In the genomic region with DNA sequence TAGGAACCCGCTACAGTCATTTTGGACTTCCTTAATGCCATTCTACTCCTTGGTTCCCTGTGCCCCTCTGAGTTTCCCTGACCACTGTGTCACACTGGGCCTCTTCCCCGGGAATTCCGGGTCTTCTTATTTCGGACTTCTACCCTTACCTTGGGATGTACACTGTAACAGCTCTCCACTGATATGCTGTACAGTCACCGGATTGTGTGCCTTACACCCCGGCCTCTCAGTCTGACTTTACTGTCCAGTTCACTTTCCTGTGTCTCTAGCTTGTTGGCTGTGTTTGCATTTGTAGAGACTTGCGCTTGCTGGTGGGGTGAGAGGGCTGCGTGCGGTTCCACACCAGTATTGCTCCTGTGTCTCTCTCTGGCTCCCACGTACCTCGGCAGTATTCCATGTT, we compare ENCODE assay signal across 8 mouse cellular contexts. TPM values are rescaled to one million over a fixed set of nuclear protein-coding genes. Genes with fewer than 3 reads are reported as not detected.
DNase-seq lines count a peak whose midpoint lies in the region; ATAC-seq and TF ChIP-seq lines count a peak whose summit lies in the region.

No protein-coding gene starts in this region.

- H3K79me2 ChIP-seq in macrophage (ENCODE audit: inconsistent target), result peaks cover 18% of the 10 kb centered on the region; the same call in 1 of the 2 replicates

- DNase-seq in heart, postnatal 14 days, result no peak
- DNase-seq in G1E (ENCODE audit: low spot score), result no peak
- DNase-seq in left cerebral cortex, postnatal 14 days (ENCODE audit: low spot score in 2 of 2), result no peak
- no peak for DNase-seq in cerebellum, postnatal 14 days
- no peak for DNase-seq in layer of hippocampus, postnatal 14 days (ENCODE audit: low spot score in 2 of 2)

- peak overlapping the region; percentile 86 for H3K4me2 ChIP-seq in heart, embryonic 16.5 days (ENCODE audit: low read depth, low read length)
- peak overlapping the region; percentile 67 for H3K4me2 ChIP-seq in forebrain, embryonic 15.5 days (replicated peaks)

- ATAC-seq in heart, embryonic 16.5 days (replicated peaks; ENCODE audit: extremely low read depth, insufficient read depth, low FRiP score), result no peak
- no peak for ATAC-seq in G1E (ENCODE audit: extremely low read depth, insufficient number of reproducible peaks, low FRiP score, poor library complexity, severe bottlenecking)
- peak; percentile 14; the same call in 1 of the 2 replicates for ATAC-seq in forebrain, embryonic 15.5 days (replicated peaks)

- H3K36me3 ChIP-seq in heart, embryonic 16.5 days (ENCODE audit: control insufficient read depth, insufficient read depth), result peaks cover 27% of the 10 kb centered on the region
- H3K36me3 ChIP-seq in G1E (replicated peaks) (peaks cover 80% of the 10 kb centered on the region), macrophage (ENCODE audit: inconsistent target) (peaks cover 42% of the 10 kb centered on the region)
- H3K36me3 ChIP-seq in forebrain, embryonic 15.5 days, result peaks cover 25% of the 10 kb centered on the region

- H3K9ac ChIP-seq in heart, embryonic 16.5 days (ENCODE audit: low read length), result peak overlapping the region; percentile 92
- peak overlapping the region; percentile 59 for H3K9ac ChIP-seq in forebrain, embryonic 15.5 days (replicated peaks)

- peak overlapping the region; percentile 87 for H3K4me3 ChIP-seq in heart, embryonic 16.5 days (ENCODE audit: low read length)
- H3K4me3 ChIP-seq in G1E (ENCODE audit: low read depth, low read length), result peak overlapping the region; percentile 90
- H3K4me3 ChIP-seq in forebrain, embryonic 15.5 days, result peak overlapping the region; percentile 50
- peak overlapping the region; percentile 67 for H3K4me3 ChIP-seq in macrophage (ENCODE audit: inconsistent target)

- intact Hi-C loops in heart, postnatal 14 days (cut with DNase I), result no loop called here
- intact Hi-C loops in left cerebral cortex, postnatal 14 days (cut with DNase I), result no loop called here

- no peaks in the 10 kb centered on the region for H3K9me3 ChIP-seq in heart, embryonic 16.5 days (replicated peaks; ENCODE audit: control insufficient read depth, low read length)
- H3K9me3 ChIP-seq in G1E (replicated peaks), result no peaks in the 10 kb centered on the region
- H3K9me3 ChIP-seq in forebrain, embryonic 15.5 days, result no peaks in the 10 kb centered on the region

- H3K4me1 ChIP-seq in heart, embryonic 16.5 days (ENCODE audit: control insufficient read depth, insufficient read depth, low read length), result peaks cover 16% of the 10 kb centered on the region
- H3K4me1 ChIP-seq in G1E (ENCODE audit: insufficient read depth, low read depth, low read length), result peaks cover 86% of the 10 kb centered on the region
- H3K4me1 ChIP-seq in forebrain, embryonic 15.5 days, result peaks cover 16% of the 10 kb centered on the region

- 12% methylated on average over 11 of the region's 11 CpGs for WGBS in heart, embryonic 16.5 days
- 17% methylated on average over 11 of the region's 11 CpGs for WGBS in forebrain, embryonic 15.5 days
- 6% methylated on average over 11 of the region's 11 CpGs for WGBS in macrophage (ENCODE audit: missing documents)

- TF ChIP-seq CTCF in G1E (IDR thresholded peaks at IDR 0.05; ENCODE audit: low read depth, low read length), result no peak

- H3K27me3 ChIP-seq in heart, embryonic 16.5 days (ENCODE audit: control insufficient read depth, insufficient read depth, low read length), result no peaks in the 10 kb centered on the region
- no peaks in the 10 kb centered on the region for H3K27me3 ChIP-seq in G1E (ENCODE audit: insufficient read depth, low read length)
- H3K27me3 ChIP-seq in forebrain, embryonic 15.5 days, result no peaks in the 10 kb centered on the region

- H3K27ac ChIP-seq in heart, embryonic 16.5 days (ENCODE audit: low read length), result peak overlapping the region; percentile 84
- no peak overlapping the region for H3K27ac ChIP-seq in forebrain, embryonic 15.5 days (replicated peaks)
- no peak overlapping the region for H3K27ac ChIP-seq in macrophage

RNA-seq across cellular contexts. Expression of a gene that starts 0.8 kb away (rescaled TPM):
- polyA plus RNA-seq in heart, embryonic 16.5 days (2015; fragmentation: Nextera tagmentation; extraction: Ambion mirVana), result 16.0 and 17.2 TPM in 2 replicates
- 10 to 100 TPM; 12.5 to 16.2 TPM for total RNA-seq in heart, postnatal 14 days (2021)
- 24.7 and 26.3 TPM in 2 replicates for total RNA-seq in G1E (2014; fragmentation: Nextera tagmentation)
- 40.1 and 42.5 TPM in 2 replicates for total RNA-seq in G1E (2017)
- polyA plus RNA-seq in G1E (2012), result 111 and 114 TPM in 2 replicates
- 10.4 and 11.7 TPM in 2 replicates for polyA plus RNA-seq in forebrain, embryonic 15.5 days (2015; fragmentation: Nextera tagmentation; extraction: Ambion mirVana)
- 100 to 1,000 TPM in 9 of 26 experiments, 10 to 100 TPM in 17; 50.6 to 172 (median 87.4) TPM for total RNA-seq in macrophage (2018; cell fraction: chromatin; rRNA removed)
- total RNA-seq in macrophage (2018; cell fraction: cytosol; rRNA removed), result 10 to 100 TPM; 10.0 to 28.9 (median 19.9) TPM
- total RNA-seq in macrophage (2018; cell fraction: nucleus; rRNA removed), result 10 to 100 TPM; 26.1 to 93.8 (median 46.9) TPM
- 17.0 to 32.0 TPM (median 23.3 TPM) in 3 replicates for polyA plus RNA-seq in macrophage (2018)
- 1 to 10 TPM; 7.4 to 9.0 TPM for total RNA-seq in left cerebral cortex, postnatal 14 days (2021)
- 10 to 100 TPM; 11.3 to 11.7 TPM for total RNA-seq in layer of hippocampus, postnatal 14 days (2021)

RNA-seq across cellular contexts. Expression of a gene that starts 1.0 kb away (rescaled TPM):
- 2.2 and 2.4 TPM in 2 replicates for polyA plus RNA-seq in heart, embryonic 16.5 days (2015; fragmentation: Nextera tagmentation; extraction: Ambion mirVana)
- 10 to 100 TPM; 12.4 to 12.7 TPM for total RNA-seq in heart, postnatal 14 days (2021)
- total RNA-seq in G1E (2014; fragmentation: Nextera tagmentation) (1.1 TPM in 1 of 2 replicates, not detected in the other), G1E (2017) (5.4 and 6.0 TPM in 2 replicates)
- polyA plus RNA-seq in G1E (2012) (14.2 and 16.0 TPM in 2 replicates), macrophage (2018) (1.3 to 2.3 TPM (median 1.9 TPM) in 3 replicates)
- polyA plus RNA-seq in forebrain, embryonic 15.5 days (2015; fragmentation: Nextera tagmentation; extraction: Ambion mirVana), result 0.87 and 1.5 TPM in 2 replicates
- 1 to 10 TPM in 13 of 26 experiments, under 1 TPM in 12, not detected in 1; 0.54 to 3.8 (median 1.0) TPM for total RNA-seq in macrophage (2018; cell fraction: chromatin; rRNA removed)
- total RNA-seq in macrophage (2018; cell fraction: cytosol; rRNA removed), result 1 to 10 TPM; 1.0 to 2.9 (median 1.9) TPM
- total RNA-seq in macrophage (2018; cell fraction: nucleus; rRNA removed), result 1 to 10 TPM in 23 of 26 experiments, under 1 TPM in 3; 0.69 to 4.4 (median 2.1) TPM
- 1 to 10 TPM; 3.5 to 4.0 TPM for total RNA-seq in left cerebral cortex, postnatal 14 days (2021)
- 1 to 10 TPM; 3.2 to 4.0 TPM for total RNA-seq in layer of hippocampus, postnatal 14 days (2021)

RNA-seq across cellular contexts. Expression of a gene that starts 9.9 kb away (rescaled TPM):
- 32.7 and 38.0 TPM in 2 replicates for polyA plus RNA-seq in heart, embryonic 16.5 days (2015; fragmentation: Nextera tagmentation; extraction: Ambion mirVana)
- 10 to 100 TPM; 37.1 to 38.0 TPM for total RNA-seq in heart, postnatal 14 days (2021)
- total RNA-seq in G1E (2014; fragmentation: Nextera tagmentation), result 70.3 and 75.7 TPM in 2 replicates
- 38.8 and 47.0 TPM in 2 replicates for total RNA-seq in G1E (2017)
- polyA plus RNA-seq in G1E (2012), result 156 and 180 TPM in 2 replicates
- polyA plus RNA-seq in forebrain, embryonic 15.5 days (2015; fragmentation: Nextera tagmentation; extraction: Ambion mirVana), result 78.9 and 81.0 TPM in 2 replicates
- total RNA-seq in macrophage (2018; cell fraction: chromatin; rRNA removed), result 10 to 100 TPM; 29.6 to 81.2 (median 48.4) TPM
- total RNA-seq in macrophage (2018; cell fraction: cytosol; rRNA removed), result 10 to 100 TPM; 37.3 to 67.2 (median 51.4) TPM
- 10 to 100 TPM; 40.3 to 92.7 (median 59.2) TPM for total RNA-seq in macrophage (2018; cell fraction: nucleus; rRNA removed)
- 38.7 to 45.8 TPM (median 41.0 TPM) in 3 replicates for polyA plus RNA-seq in macrophage (2018)
- 100 to 1,000 TPM; 134 to 142 TPM for total RNA-seq in left cerebral cortex, postnatal 14 days (2021)
- 100 to 1,000 TPM; 144 to 149 TPM for total RNA-seq in layer of hippocampus, postnatal 14 days (2021)

RNA-seq across cellular contexts. Expression of a gene that starts 11.6 kb away (rescaled TPM):
- 92.1 and 96.0 TPM in 2 replicates for polyA plus RNA-seq in heart, embryonic 16.5 days (2015; fragmentation: Nextera tagmentation; extraction: Ambion mirVana)
- 10 to 100 TPM; 42.1 to 44.8 TPM for total RNA-seq in heart, postnatal 14 days (2021)
- total RNA-seq in G1E (2014; fragmentation: Nextera tagmentation) (183 and 186 TPM in 2 replicates), G1E (2017) (166 and 177 TPM in 2 replicates)
- polyA plus RNA-seq in G1E (2012) (67.7 and 76.9 TPM in 2 replicates), macrophage (2018) (63.1 to 68.2 TPM (median 63.7 TPM) in 3 replicates)
- polyA plus RNA-seq in forebrain, embryonic 15.5 days (2015; fragmentation: Nextera tagmentation; extraction: Ambion mirVana), result 171 and 175 TPM in 2 replicates
- total RNA-seq in macrophage (2018; cell fraction: chromatin; rRNA removed), result 100 to 1,000 TPM in 24 of 26 experiments, 10 to 100 TPM in 2; 88.3 to 226 (median 144) TPM
- total RNA-seq in macrophage (2018; cell fraction: cytosol; rRNA removed), result 10 to 100 TPM; 44.2 to 69.6 (median 59.4) TPM
- total RNA-seq in macrophage (2018; cell fraction: nucleus; rRNA removed), result 100 to 1,000 TPM in 7 of 26 experiments, 10 to 100 TPM in 19; 59.1 to 117 (median 82.6) TPM
- total RNA-seq in left cerebral cortex, postnatal 14 days (2021), result 10 to 100 TPM; 48.6 to 50.3 TPM
- total RNA-seq in layer of hippocampus, postnatal 14 days (2021), result 10 to 100 TPM; 52.4 to 56.6 TPM

RNA-seq across cellular contexts. Expression of a gene that starts 23.5 kb away (rescaled TPM):
- 17.5 and 18.4 TPM in 2 replicates for polyA plus RNA-seq in heart, embryonic 16.5 days (2015; fragmentation: Nextera tagmentation; extraction: Ambion mirVana)
- total RNA-seq in heart, postnatal 14 days (2021), result 1 to 10 TPM; 7.6 TPM
- total RNA-seq in G1E (2014; fragmentation: Nextera tagmentation), result 17.8 and 25.6 TPM in 2 replicates
- 32.3 and 37.3 TPM in 2 replicates for total RNA-seq in G1E (2017)
- polyA plus RNA-seq in G1E (2012), result 60.9 and 74.1 TPM in 2 replicates
- polyA plus RNA-seq in forebrain, embryonic 15.5 days (2015; fragmentation: Nextera tagmentation; extraction: Ambion mirVana), result 34.1 and 34.7 TPM in 2 replicates
- 10 to 100 TPM in 25 of 26 experiments, 1 to 10 TPM in 1; 8.5 to 41.5 (median 30.1) TPM for total RNA-seq in macrophage (2018; cell fraction: chromatin; rRNA removed)
- total RNA-seq in macrophage (2018; cell fraction: cytosol; rRNA removed), result 10 to 100 TPM in 17 of 26 experiments, 1 to 10 TPM in 9; 4.9 to 15.3 (median 11.1) TPM
- 10 to 100 TPM; 10.2 to 38.9 (median 21.4) TPM for total RNA-seq in macrophage (2018; cell fraction: nucleus; rRNA removed)
- polyA plus RNA-seq in macrophage (2018), result 11.5 to 14.4 TPM (median 13.4 TPM) in 3 replicates
- total RNA-seq in left cerebral cortex, postnatal 14 days (2021), result 10 to 100 TPM; 16.7 to 16.8 TPM
- total RNA-seq in layer of hippocampus, postnatal 14 days (2021), result 10 to 100 TPM; 15.0 to 17.3 TPM
